Mouse (Mus musculus) MEL-GATA-1-ER (cell line): ENCODE measurements at regions not wholly inside any gene's neighbourhood (a gene's known extent, or its start where the extent isn't known, plus 50 kb on each side); places are given as distances from the start of the nearest gene placed in this dataset.
"Not testable (repeated sequence)": the region's sequence is repeated elsewhere in the genome, so short reads cannot be mapped to it uniquely, and the experiment has no call there.

ENCODE experiments used
- DNase-seq: peaks from one replicate; pipeline ENCODE4 v3.0.0-alpha.2; 2012; ENCODE audit warnings: low read depth; ENCODE audit errors: extremely low read depth

DNA sequence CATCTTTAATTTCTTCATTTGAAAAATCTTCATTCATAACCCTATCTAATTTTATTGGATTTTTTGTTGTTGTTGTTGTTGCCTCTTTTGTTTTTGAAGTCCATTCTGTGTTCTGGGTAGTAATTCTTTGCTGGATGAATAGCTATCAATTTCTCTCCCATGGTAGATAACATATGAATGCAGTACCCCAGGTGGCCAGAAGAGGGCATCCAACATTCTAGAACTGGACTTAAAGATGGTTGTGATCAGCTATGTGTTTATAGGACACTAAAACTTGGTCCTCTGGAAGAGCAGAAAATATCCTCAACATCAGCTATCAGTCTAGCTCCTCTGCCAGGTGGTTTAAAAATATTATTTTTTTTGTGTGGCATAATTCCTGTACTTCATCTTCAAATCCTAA, 73.0 kb downstream of the Prl2c3 start:
- DNase-seq, result peak; percentile 6

DNA sequence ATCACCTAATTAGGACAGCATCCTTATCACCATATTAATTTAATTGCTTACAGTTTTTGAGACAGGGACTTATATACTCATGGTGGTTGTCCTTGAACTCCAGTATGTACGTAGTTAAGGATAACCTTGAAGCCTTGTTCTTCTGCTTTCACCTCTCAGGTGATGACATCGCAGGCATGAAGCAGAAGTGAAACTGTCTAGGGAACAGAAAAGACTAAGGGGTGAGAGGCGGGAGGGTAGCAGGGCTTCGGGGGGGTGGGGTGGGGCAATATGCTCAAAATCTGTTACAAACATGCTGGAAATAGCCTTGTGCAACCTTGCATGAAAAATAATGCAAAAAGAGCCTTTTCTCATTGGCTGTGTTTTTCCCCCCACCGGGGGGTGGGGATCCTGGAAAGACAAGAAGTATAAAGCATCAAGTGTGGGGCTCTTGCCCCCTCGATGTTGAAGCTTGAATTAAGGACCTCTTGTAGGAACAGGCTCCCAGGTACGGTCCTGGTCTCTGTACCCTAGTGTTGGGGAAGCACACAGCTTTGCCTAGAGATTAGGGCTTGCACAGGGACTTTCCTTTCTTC, 81.8 kb downstream of the Prl2c3 start:
- not testable (repeated sequence) for DNase-seq

DNA sequence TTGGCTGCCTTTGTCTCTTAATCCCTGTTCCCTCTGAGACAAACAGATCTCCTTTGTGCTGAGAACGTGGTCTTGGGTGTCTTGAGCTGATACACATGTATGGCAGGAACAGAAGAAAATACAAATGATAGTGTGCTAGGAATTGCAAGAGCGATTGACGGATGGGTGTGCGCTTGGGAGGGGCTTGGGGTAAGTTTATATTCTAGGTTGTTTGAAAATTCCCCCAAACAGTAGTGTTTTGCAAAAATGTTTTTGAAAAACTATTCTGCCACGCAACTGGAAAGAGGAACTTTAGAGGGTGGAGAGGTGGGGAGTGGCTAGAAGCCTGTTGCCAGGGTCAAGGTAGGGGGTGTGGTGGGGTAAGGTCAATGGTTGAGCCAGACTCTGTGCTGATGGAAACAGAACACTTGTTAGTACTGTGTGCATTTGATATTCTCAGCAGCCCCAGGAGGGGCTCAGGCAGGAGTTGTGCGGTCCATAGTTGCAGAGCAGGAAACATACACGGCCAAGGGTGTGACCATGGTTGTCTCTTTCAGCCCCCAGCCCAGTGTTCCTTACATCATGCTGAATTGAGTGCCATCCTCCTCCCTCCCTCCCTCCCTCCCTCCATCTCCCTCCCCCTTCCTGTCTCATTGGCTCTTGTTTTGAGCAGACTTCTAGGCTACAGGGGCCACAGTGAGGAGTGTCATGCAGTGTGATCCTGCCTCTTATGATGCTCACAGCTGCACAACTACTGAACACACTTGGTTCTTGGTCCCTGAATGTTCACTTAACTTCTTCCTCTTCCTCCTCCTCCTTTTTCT, 88.2 kb downstream of the Prl2c3 start:
- no peak for DNase-seq

DNA sequence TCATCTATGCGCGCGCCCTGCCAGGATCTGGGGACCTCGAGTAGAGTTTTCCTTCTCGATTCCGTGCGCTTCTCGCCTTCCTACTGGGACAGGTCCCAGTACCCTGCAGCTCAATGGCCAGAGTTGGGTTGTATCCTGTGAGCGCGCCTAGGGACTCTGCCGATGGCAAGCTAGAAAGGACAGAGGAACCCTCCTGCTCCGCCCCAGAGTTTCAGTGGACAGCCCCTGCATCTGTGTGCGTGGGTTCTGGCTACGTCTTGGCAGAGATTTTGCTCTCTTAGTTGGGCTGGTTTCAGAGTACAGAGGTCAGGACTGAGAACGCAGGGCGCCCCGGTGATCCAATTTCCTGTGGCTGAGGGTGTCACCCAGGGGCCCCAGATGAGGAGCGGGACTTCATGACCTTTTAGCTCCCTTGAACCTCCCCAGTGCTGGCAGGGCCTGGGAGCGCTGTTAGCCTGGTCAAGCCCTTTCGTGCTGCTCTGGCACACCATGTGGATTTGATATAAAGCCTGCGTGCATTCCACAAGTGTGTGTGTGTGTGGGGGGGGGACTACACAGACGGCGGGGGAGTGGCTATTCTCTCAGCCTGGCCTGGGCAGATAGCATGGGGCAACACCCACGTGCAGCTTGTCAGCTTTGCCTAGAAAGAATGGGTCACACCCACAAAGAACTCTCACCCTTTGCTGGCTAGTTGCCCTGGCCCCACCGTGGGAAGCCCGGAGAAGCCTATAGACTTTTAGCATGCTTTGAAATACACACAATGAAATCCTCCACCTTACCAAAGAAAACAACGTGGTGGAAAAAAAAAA, 96.9 kb downstream of the Prl2c3 start:
- not testable (repeated sequence) for DNase-seq

DNA sequence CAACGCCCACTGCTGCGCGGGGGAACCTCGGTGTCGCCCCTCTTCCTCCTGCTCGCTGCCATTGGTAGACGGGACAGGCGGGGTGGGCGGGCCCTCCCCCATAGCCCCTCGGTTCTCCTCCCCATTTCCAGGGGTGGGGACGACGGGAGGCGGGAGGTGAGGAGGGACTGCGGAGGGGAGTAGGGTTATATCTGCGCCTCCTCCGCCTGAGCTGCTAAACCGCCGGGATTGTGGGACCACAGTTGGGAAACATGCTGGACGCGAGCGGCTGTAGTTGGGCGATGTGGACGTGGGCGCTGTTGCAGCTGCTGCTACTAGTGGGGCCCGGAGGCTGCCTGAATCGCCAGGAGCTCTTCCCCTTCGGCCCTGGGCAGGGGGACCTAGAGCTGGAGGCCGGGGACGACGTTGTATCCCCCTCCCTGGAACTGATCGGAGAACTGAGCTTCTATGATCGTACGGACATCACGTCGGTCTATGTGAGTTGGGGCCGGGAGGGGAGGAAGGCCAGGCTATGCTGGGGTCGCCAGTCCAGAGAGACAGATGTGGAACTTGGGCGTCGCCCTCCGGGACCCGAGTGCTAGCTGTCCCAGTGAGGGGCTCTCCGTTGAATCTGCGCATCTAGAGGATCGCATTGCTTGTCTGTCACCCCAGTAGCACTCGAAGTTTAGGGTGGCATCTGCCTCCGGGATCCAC, 97.6 kb downstream of the Prl2c3 start:
- DNase-seq, result not testable (repeated sequence)

DNA sequence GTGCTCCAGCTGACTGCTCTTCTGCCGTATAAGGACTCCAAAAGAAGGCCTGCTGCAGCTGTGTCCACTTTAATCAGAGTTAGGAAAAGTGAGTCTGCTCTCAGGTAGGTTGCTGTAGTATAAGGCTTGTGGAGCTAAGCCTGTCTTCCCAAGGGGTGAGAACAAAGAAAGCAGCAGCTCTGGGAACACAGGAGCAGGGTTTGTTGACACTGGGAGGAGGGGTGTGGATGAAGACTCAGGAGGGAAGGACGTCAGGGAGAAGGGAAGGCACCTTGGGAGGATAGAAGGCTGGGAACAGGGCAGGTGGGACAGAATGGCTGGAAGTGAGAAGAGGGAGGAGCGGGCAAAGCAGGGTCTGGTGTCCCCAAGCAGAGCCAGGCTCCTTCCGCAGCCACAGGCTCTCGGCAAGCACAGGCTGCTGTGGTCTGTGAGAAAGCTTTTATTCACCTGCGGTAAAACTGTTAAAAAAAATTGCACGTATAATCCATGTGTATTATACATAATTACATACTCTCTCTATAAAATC, 106.2 kb downstream of the Prl2c3 start:
- not testable (repeated sequence) for DNase-seq

DNA sequence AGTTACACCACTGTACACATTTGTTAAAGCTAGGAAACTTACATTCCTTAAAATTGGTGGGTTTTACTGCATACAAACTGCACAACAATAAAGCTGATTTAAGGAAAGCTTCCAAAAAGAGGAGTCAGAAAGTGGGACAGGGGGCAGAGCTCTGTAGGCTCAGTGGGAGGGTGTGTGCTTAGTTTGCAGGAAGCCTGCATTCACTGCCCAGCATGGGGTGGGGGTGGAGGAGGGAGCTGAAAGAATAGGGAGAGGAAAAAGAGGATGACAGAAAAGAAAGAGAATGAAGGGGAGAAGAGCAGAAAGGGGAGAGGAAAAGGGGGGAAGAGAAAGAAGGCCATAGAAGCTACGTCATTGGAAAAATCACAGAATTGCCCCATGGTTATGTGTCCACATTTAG, 111.1 kb downstream of the Prl2c3 start:
- DNase-seq, result not testable (repeated sequence)

DNA sequence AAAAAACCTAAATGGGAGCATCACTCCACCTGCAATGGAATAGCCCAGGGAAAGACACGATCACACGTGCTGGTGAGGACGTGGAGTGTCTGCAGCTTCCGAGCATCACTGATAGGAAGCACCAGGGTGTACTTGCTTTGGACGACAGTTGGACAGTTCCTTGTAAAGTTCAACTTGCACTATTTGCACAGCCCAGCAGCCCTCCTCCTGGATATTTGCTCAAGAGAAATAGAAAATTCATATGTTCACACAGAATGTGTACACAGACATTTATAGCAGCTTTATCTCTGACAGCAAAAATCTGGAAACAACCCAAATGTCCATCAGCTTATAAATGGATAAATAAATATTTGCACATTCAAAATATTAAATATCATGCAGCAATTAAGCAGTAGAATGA, 111.7 kb downstream of the Prl2c3 start:
- DNase-seq, result not testable (repeated sequence)

DNA sequence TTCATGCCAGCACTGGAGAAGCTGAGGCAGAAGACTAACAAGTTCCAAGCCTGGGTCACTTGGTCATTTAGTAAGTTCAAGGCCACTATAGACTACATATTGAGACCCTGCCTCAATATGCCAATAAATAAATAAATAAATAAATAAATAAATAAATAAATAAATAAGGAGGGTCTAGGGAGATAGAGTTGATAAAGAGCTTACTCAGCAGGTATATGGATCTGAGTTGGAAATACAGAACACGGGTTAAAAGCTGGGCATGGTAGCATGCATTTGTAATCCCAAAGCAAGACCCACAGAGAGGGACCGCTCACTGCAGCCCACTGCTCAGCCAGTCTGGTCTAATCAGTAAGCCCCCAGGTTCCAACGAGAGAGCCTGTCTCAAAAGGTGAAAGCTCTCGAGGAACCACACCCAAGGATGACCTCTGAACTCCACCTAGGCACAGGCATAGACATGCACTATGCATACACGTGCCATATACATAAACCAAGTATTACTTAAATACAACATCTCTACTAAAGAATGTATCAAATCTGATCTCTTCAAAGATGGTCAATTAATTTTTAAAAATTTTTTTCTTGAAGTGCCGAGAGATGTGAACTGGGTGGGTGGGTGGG, 115.4 kb downstream of the Ero1lb start:
- DNase-seq, result not testable (repeated sequence)

DNA sequence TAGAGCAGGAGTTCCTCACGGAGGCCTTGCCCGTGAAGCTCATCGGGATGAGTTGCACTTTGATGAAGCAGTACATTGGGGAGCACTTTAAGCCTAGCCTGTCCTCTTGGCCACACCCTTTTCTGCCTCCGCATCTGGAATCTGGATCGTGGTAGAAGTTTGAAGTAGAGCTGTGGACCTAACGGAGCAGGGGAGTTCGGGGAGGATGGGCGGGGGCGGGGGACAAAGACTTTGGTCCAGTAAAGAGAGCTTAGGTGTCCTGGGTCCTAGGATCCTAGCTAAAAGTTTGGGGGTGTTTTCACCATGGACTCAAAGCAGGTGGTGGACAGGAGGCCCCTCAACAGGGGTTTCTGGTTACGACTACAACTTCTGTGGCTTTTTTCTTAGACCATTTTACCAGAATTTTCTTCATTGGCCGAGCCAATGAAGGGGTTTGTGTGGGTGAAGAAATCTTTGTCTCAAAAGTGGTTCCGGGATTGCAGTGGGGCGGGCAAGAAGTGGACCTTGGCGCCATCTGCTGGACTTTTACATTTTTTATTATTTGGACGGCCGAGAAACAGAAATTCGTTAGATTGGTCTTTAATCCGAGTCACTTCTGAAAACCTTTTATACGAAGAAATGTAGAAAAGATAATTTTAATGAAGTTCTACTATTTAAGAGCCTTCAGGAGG, 114.7 kb downstream of the Ero1lb start:
- DNase-seq, result peak; percentile 8

DNA sequence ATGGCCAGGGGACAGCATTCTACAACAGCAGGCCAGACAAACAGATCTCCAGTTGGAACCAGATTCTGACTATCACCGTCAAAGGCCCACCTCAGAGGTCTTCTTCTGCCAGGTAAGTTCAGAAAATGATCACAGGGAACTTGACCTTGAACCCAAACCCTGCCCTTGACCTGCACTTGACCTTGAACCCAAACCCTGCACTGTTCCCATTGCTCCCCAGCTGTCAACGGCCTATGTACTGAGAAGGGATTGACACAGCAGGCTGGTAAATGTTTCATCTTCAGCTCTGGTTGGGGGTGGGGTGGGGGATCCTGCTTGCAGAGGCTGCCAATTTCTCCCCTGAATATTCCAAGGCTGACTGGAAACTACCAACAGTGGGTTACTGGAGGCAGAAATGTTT, 111.7 kb downstream of the Ero1lb start:
- no peak for DNase-seq

DNA sequence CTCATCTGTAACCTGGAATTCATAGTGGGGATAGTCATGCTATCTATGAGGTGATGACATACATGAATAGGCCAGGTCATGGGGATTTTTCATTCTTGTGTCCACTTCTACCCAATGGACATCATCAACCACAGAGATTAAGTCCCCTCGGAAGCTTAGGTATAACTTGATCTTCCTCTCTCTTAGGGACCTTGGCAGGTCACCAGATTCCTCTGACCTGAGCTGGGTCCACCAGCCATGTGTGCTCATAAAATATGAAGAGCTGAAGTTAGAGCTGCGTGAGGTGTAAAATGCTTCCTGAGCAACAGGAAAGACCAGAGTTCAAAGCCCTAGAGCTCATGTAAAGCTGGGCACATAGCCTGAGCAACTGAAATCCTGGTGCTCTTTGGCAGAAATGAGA, 105.3 kb downstream of the Ero1lb start:
- not testable (repeated sequence) for DNase-seq

DNA sequence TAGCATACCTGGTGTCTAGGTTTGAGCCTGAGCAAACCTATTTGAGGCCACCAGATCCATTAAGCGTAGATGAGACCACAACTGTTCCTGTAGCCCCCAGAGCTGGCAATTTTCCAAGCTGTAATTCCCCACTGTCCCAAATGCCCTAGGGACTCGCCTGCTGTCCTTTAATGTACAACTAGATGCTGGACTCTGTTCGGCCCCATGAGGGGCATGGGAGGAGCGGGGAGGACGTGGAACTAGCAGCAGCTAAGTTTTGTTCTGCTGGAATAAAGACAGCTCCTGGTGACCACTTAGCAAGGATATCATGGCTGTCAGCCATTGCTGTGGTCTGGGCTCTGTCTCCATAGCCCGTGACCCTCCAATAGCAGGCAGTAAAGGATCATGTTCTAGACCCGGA, 103.1 kb downstream of the Ero1lb start:
- not testable (repeated sequence) for DNase-seq

DNA sequence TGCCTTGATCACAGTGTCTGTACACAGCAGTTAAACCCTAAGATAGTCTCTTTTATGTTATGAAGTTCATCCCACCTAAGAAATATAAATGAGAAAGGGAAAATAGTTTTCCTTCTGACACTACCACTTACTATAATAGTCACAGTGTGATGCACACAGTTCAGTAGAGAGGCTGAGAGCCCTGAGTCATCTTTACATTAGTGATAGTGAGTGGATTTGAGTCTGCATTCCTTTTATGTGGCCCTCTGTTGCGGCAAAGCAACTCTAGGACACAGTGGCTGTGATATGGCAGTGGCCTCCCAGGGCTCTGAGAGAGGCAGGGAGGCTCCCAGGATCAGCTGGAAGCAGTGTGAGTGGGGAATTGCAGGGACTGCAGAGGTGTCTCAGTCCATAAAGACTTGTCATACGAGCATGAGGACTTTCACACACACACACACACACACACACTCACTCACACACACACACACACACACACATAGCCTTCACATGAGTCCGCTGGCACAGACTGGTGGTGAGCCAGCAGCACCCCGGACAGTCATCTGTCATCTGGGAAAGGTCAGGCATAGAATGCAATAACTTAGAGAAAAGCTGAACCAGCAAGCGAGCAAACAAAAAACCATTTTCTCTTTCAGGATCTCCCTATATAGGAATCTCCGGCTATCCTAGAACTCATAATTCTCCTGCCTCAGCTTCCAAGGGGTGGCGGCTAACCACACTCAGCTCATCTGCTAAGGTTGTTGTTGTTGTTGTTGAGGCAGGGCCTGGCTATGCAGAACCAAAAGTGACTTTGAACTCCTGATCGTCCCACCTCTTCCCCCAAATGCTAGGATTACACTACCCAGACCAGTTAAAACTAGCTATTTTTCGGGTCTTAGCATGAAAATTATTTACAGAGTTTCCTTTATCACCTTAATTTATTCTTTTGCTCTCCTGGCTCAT, 102.3 kb downstream of the Ero1lb start:
- not testable (repeated sequence) for DNase-seq

DNA sequence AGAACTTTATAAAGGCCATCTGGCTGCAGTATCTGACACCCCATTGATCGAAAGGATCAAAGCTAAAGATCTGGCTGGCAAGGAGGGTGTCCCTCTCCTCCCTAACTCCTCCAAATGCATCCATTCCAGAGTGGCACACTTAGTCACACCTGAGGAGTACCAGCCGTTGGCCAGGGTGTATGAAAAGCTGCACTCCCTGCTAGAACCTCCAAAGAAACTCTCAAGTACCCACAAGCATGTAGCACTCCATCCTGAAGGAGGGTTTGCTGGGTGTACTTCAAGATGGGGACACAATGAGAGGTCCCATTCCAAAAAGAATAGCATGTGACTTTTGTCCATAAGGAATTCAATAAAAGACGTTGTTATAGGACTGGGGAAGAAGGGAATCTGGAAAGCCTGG, 100.4 kb downstream of the Ero1lb start:
- DNase-seq, result not testable (repeated sequence)
